Mouse (Mus musculus): Measurements from ENCODE around the gene Scrn2.

Gene Scrn2

GRCm38 (mm10) chr11:97029686-97030417 lies at the start of gene Scrn2:
TSS of gene Scrn2 (plus strand) at chr11:97029938.
- DNase-seq (ENCODE audit: inconsistent ontology term), result peak; percentile 87

GRCm38 (mm10) chr11:96980021-96980420 lies 49.7 kb upstream of the Scrn2 start:
- DNase-seq (ENCODE audit: inconsistent ontology term), result no peak

DNA sequence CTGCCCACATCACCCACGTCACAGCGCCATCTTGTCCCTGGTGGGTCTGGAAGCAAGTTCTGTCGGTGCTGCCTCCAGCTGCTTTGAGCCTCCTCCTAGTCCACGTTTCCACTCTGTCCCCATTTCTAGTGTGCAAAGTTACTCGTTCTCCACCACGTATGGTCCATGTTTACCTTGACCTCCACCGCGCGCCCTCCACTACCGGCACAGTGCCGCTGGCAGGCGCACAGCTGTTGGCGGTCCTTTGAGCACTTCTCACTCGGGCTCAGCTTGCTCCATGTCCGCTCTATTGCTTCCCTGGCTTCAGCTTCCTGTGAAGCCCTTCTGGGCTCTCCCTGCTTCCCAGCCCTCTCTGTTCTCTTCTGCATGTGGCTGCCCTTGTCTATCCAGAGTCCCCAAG lies 48.3 kb upstream of the Scrn2 start:
- no peak for DNase-seq (ENCODE audit: inconsistent ontology term)

GRCm38 (mm10) chr11:96982355-96982754 lies 47.4 kb upstream of the Scrn2 start:
- peak; percentile 72 for DNase-seq (ENCODE audit: inconsistent ontology term)

GRCm38 (mm10) chr11:96982859-96983258 lies 46.9 kb upstream of the Scrn2 start, which contains the start of gene Sp2:
TSS of gene Sp2 (minus strand) at chr11:96982959.
- DNase-seq (ENCODE audit: inconsistent ontology term), result no peak

- DNase-seq (ENCODE audit: inconsistent ontology term), result no peak
Observed at GRCm38 (mm10) chr11:96984903-96985302, 44.8 kb upstream of the Scrn2 start.

DNA sequence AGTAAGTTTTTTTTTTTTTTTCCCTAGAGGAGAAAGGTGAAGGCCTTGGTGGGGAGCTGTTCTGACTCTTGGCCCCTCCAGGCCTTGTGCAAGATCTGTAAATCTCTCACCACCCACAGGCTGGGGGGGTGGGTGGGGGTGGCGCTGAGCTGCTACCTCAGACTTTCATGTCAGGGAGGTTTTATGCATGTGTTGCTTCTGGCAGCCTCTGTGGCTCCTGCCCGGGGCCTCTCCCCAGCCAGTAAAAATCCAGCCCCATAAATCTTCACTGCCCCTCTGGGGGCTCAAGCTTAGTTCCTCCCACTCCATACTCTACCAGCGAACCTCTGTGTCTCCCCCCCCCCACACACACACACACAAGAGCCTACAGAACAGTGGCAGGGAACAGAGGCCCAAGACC lies 43.3 kb upstream of the Scrn2 start:
- DNase-seq (ENCODE audit: inconsistent ontology term), result no peak

DNA sequence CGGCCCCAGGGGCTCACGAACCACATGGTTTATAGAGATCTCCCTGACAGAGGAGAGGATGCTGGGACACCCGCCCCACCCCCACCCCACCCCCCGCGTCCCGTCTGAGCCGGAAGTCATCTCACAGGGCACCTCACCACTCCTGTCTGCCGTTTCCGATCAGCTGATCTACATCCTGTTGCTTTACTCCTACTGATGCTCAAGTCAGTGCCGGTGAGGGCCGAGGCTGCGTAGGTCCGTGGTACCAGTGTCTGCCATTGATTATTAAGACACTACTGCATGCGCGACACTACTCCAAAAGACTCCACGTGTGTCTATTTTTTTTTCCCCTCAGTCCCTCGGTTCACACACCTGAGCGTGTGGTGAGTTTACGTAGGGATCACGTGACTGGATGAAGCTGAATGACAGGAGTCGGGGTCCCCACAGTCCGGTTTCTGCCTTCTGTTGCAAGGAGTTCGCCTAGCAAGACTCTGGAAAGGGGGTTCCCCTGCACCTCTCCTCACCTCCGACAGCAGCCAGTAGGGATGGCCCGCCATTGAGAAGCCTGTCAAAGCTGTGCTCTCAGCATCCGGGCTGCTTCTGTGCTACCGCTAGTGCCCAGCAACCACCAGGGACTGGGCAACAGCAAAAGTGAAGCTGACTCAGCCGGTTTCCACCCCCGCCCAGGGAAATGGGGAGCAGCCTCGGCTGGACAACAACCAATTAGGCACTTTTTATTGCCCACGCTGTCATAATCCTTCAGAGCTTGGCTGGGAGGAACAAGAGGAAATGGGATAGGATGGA lies 41.7 kb upstream of the Scrn2 start:
- peak; percentile 73 for DNase-seq (ENCODE audit: inconsistent ontology term)

- no peak for DNase-seq (ENCODE audit: inconsistent ontology term)
Observed at GRCm38 (mm10) chr11:96991501-96991900, 38.2 kb upstream of the Scrn2 start.

- DNase-seq (ENCODE audit: inconsistent ontology term), result no peak
Observed at GRCm38 (mm10) chr11:96992722-96993311, 36.9 kb upstream of the Scrn2 start.

DNA sequence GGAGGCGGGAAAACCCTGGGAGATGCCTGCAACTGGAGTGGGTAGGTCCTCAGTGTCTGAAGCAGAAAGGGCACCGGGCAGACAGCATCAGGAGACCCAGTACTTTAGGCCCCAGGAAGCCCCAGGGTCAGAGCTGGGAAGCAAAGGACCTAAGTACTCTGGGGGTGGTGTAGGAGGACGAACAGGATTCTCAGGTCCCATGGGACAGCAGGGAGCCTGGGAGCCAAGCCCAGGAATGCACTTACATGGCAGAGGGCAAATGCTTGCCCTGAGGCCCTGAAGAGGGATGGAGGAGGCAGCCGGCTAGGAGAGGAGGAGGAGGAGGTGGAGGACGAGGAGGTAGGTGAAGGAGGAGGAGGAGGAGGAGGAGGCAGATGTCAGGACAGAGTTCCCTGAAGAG lies 34.7 kb upstream of the Scrn2 start:
- no peak for DNase-seq (ENCODE audit: inconsistent ontology term)

DNA sequence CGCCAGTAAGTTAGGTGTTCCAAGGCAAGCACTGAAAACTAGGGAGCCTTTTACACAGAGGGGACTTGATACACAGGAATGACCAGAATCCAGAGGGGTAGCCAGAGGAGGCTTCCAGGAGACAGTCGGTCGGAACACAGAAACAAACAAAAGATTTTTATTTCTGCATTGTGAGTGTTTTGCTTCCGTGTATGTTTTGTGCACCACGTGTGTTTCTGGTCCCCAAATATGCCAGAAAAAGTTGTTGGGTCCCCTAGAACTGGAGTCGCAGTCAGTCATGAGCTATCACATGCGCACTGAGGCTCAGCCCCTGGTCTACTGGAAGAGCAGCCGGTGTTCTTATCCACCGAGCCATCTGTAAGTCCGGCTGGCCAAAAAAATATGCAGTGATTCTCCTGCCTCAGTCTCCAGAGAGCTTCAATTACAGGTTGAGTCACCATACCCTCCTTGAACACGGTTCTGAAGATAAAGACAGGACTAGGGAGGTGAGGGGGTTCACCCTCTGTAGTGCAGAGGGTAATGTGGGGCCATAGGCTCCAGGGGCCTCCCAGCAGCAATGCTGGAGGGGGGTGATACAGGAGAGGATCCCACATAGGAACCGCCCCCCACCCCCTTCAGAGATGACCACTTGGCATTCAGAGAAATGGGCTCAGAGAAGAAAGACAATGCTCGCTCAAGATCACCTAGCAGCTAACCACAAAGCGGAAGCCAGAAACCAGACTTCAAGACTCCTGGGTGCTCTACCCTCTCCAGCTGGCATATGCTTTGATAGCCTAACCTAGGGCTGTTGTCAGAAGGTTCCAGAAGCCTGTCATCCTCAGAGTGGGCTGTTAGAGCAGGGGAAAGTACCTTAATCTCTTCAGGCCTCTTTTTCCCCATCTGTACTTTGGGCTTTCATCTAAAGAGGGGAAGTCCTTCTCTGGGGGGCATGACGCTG lies 33.6 kb upstream of the Scrn2 start:
- DNase-seq (ENCODE audit: inconsistent ontology term), result no peak

- no peak for DNase-seq (ENCODE audit: inconsistent ontology term)
Observed at GRCm38 (mm10) chr11:96996773-96997379, 32.9 kb upstream of the Scrn2 start.

DNA sequence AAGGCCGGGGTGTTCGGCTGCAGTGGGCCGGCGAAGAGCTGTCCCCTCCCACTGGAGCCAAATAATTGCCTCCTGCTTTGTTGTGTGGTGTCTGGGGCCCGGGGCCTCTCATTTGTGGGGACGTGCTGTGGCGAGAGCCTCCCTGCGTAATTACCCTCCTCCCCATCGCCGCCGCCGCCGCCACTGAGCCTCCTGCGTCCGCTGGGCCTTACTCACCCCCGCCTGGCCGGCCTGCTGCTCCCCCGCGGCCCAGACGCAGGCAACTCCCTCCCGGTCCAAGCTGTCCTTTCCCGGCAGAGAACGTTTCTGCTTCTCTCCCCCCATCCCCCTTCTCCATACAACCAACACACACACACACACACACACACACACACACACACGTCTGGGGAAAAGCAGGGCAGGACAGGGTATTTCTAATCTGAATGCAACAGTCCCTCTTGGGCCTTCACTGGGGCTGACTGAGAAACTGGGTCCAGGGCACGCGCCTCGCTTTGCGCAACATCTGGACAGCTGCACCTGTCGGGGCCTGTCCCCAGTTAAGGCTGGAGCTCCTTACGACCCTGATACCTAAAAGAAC lies 32.3 kb upstream of the Scrn2 start:
- peak; percentile 66 for DNase-seq (ENCODE audit: inconsistent ontology term)

- DNase-seq (ENCODE audit: inconsistent ontology term), result no peak
Observed at GRCm38 (mm10) chr11:97003170-97003569, 26.6 kb upstream of the Scrn2 start.

DNA sequence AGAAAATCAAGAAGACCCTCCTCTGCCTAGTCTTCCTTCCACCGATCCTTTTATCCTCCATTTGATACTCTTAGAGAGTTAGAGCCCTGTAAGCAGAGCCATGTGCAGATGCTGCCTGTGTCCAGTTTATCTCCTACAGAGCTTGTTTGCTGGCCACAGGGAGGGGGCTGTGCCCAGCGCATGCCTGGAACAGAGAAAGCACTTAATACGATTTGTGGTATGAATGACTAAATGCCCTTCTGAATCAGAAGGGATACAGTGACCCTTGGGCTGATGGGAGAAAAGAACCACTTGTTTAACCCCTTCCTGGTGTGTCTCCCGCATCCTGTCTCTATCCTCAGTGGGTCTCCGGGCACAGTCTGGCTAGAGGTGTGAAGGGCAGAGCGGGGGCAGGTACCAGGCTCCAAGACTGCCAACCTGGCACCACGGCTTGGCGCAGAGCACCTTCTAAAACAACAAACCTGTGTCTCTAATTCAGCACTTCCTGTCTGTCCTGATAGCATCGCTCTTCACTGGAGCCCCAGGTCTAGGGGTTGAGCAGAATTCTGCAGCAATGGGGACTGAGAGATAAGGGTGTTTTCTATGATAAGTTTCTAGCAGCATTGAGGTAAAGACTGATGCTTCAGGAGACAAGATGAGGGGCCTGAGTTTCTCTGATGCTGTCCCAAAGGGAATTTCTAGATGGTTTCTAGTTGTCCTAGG lies 22.5 kb upstream of the Scrn2 start:
- DNase-seq (ENCODE audit: inconsistent ontology term), result peak; percentile 37

GRCm38 (mm10) chr11:97009198-97009790 lies 20.4 kb upstream of the Scrn2 start:
- no peak for DNase-seq (ENCODE audit: inconsistent ontology term)

- no peak for DNase-seq (ENCODE audit: inconsistent ontology term)
Observed at GRCm38 (mm10) chr11:97013121-97013670, 16.5 kb upstream of the Scrn2 start, which contains the start of gene Sp6. TSS of gene Sp6 (plus strand) at chr11:97013394.
